Mouse (Mus musculus): ENCODE results near the gene Tbc1d10b. TPM values are rescaled to one million over a fixed set of nuclear protein-coding genes. Genes with fewer than 3 reads are reported as not detected.

The Tbc1d10b gene
- polyA plus RNA-seq, 1 experiment: 30.0 TPM

- no peak for DNase-seq (ENCODE audit: low read depth, low spot score)
- WGBS: 53% methylated on average over 4 of the region's 4 CpGs
Measured at GRCm38 (mm10) chr7:127228615-127229303, 20.5 kb upstream of the Tbc1d10b start.

- WGBS: 53% methylated on average over 11 of the region's 11 CpGs
- no peak for DNase-seq (ENCODE audit: low read depth, low spot score)
Measured at GRCm38 (mm10) chr7:127225147-127225995, 17.1 kb upstream of the Tbc1d10b start.

GRCm38 (mm10) chr7:127224616-127225015 lies 16.3 kb upstream of the Tbc1d10b start:
- no peak for DNase-seq (ENCODE audit: low read depth, low spot score)
- 85% methylated on average over 6 of the region's 6 CpGs for WGBS

GRCm38 (mm10) chr7:127223515-127224478 lies 15.5 kb upstream of the Tbc1d10b start:
- DNase-seq (ENCODE audit: low read depth, low spot score): no peak
- 70% methylated on average over 6 of the region's 6 CpGs for WGBS

- 97% methylated on average over 3 of the region's 3 CpGs for WGBS
- no peak for DNase-seq (ENCODE audit: low read depth, low spot score)
Measured at GRCm38 (mm10) chr7:127223106-127223505, 14.8 kb upstream of the Tbc1d10b start.

GRCm38 (mm10) chr7:127220440-127220839 lies 12.2 kb upstream of the Tbc1d10b start:
- no peak for DNase-seq (ENCODE audit: low read depth, low spot score)
- 65% methylated on average over 6 of the region's 6 CpGs for WGBS

GRCm38 (mm10) chr7:127218670-127219069 lies 10.4 kb upstream of the Tbc1d10b start:
- DNase-seq (ENCODE audit: low read depth, low spot score): no peak
- 79% methylated on average over 4 of the region's 4 CpGs for WGBS

GRCm38 (mm10) chr7:127217901-127218642 lies 9.8 kb upstream of the Tbc1d10b start:
- DNase-seq (ENCODE audit: low read depth, low spot score): no peak
- WGBS: 65% methylated on average over 10 of the region's 10 CpGs

- DNase-seq (ENCODE audit: low read depth, low spot score): no peak
- WGBS: 77% methylated on average over 6 of the region's 6 CpGs
Measured at GRCm38 (mm10) chr7:127217475-127217874, 9.2 kb upstream of the Tbc1d10b start.

- 93% methylated on average over 5 of the region's 5 CpGs for WGBS
- no peak for DNase-seq (ENCODE audit: low read depth, low spot score)
Measured at GRCm38 (mm10) chr7:127216307-127216706, 8.0 kb upstream of the Tbc1d10b start.

- WGBS: 27% methylated on average over 33 of the region's 33 CpGs
- no peak for DNase-seq (ENCODE audit: low read depth, low spot score)
Measured at GRCm38 (mm10) chr7:127214981-127215871, 7.0 kb upstream of the Tbc1d10b start.

- WGBS: 73% methylated on average over 21 of the region's 21 CpGs
Measured at GRCm38 (mm10) chr7:127214521-127214920, 6.3 kb upstream of the Tbc1d10b start.

GRCm38 (mm10) chr7:127213930-127214329 lies 5.7 kb upstream of the Tbc1d10b start:
- 74% methylated on average over 12 of the region's 12 CpGs for whole genome bisulfite sequencing
- DNase-seq (ENCODE audit: low read depth, low spot score): no peak

More at GRCm38 (mm10) chr7:127214521-127214920, 6.3 kb upstream of the Tbc1d10b start:
- no peak for DNase-seq (ENCODE audit: low read depth, low spot score)

GRCm38 (mm10) chr7:127213485-127213884 lies 5.2 kb upstream of the Tbc1d10b start:
- no peak for DNase-seq (ENCODE audit: low read depth, low spot score)
- 45% methylated on average over 7 of the region's 7 CpGs for WGBS

- WGBS: 88% methylated on average over 12 of the region's 12 CpGs
- no peak for DNase-seq (ENCODE audit: low read depth, low spot score)
Measured at GRCm38 (mm10) chr7:127212432-127213250, 4.4 kb upstream of the Tbc1d10b start.

GRCm38 (mm10) chr7:127211014-127211745 lies 2.9 kb upstream of the Tbc1d10b start:
- 82% methylated on average over 5 of the region's 5 CpGs for WGBS
- no peak for DNase-seq (ENCODE audit: low read depth, low spot score)

GRCm38 (mm10) chr7:127210266-127210665 lies 2.0 kb upstream of the Tbc1d10b start:
- WGBS: 89% methylated on average over 4 of the region's 4 CpGs
- DNase-seq (ENCODE audit: low read depth, low spot score): no peak

Data from large intestine, adult 2 months (tissue).